In the genomic region with DNA sequence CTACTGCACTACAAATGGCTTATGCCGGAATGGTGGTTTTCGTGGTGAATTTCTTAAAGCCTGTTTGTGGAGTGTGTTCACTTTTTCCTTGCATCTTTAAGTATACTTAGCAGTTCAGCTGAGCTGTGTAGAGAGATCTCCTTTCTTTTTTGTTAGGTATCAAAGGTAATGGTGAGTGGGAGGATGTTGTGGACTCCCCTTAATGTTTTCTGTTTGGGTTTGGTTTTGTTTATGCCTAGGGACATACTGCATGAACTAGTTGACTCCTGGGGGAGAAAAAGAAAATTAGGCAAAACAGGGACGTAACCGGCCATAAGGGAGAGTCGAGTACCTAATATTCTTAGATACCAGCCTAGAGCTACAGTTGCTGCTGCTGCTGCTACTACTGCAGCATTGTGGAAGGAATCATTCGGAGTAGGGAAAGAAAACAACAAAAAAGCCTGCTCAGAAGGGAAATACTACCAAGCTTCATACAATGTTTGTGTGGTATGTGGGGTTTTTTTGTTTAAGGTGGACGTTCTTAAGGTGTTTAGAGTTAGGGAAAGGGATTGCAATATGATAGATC, we compare ENCODE assay signal across 8 mouse cellular contexts. TPM values are rescaled to one million over a fixed set of nuclear protein-coding genes. Genes with fewer than 3 reads are reported as not detected.
DNase-seq lines count a peak whose midpoint lies in the region; ATAC-seq lines count a peak whose summit lies in the region.

No protein-coding gene starts in this region.

- no peaks in the 10 kb centered on the region for H3K36me3 ChIP-seq in kidney, embryonic 15.5 days
- H3K36me3 ChIP-seq in hindbrain, embryonic 10.5 days = no peaks in the 10 kb centered on the region
- H3K36me3 ChIP-seq in midbrain, embryonic 13.5 days = no peaks in the 10 kb centered on the region

- H3K9ac ChIP-seq in kidney, embryonic 15.5 days = peak overlapping the region; percentile 93
- peak overlapping the region; percentile 98 for H3K9ac ChIP-seq in midbrain, embryonic 13.5 days (replicated peaks)

- no peaks in the 10 kb centered on the region for H3K27me3 ChIP-seq in kidney, embryonic 15.5 days
- no peaks in the 10 kb centered on the region for H3K27me3 ChIP-seq in hindbrain, embryonic 10.5 days (ENCODE audit: insufficient read depth, poor library complexity, severe bottlenecking)
- no peaks in the 10 kb centered on the region for H3K27me3 ChIP-seq in midbrain, embryonic 13.5 days

- peak overlapping the region; percentile 76 for H3K4me3 ChIP-seq in kidney, embryonic 15.5 days (replicated peaks)
- peak overlapping the region; percentile 94 for H3K4me3 ChIP-seq in hindbrain, embryonic 10.5 days
- H3K4me3 ChIP-seq in midbrain, embryonic 13.5 days (replicated peaks) = peak overlapping the region; percentile 99

- ATAC-seq in kidney, embryonic 15.5 days (replicated peaks; ENCODE audit: low FRiP score) = no peak
- ATAC-seq in midbrain, embryonic 13.5 days = no peak

- peak overlapping the region; percentile 83 for H3K4me2 ChIP-seq in kidney, embryonic 15.5 days
- H3K4me2 ChIP-seq in midbrain, embryonic 13.5 days (replicated peaks) = peak overlapping the region; percentile 80

- no peaks in the 10 kb centered on the region for H3K9me3 ChIP-seq in kidney, embryonic 15.5 days (replicated peaks)
- H3K9me3 ChIP-seq in hindbrain, embryonic 10.5 days = no peaks in the 10 kb centered on the region
- H3K9me3 ChIP-seq in midbrain, embryonic 13.5 days = no peaks in the 10 kb centered on the region

- peak overlapping the region; percentile 99 for H3K27ac ChIP-seq in kidney, embryonic 15.5 days
- H3K27ac ChIP-seq in hindbrain, embryonic 10.5 days = peak overlapping the region; percentile 98
- H3K27ac ChIP-seq in midbrain, embryonic 13.5 days = peak overlapping the region; percentile 100

- H3K4me1 ChIP-seq in kidney, embryonic 15.5 days = peaks cover 16% of the 10 kb centered on the region
- H3K4me1 ChIP-seq in hindbrain, embryonic 10.5 days (replicated peaks) = peaks cover 31% of the 10 kb centered on the region
- H3K4me1 ChIP-seq in midbrain, embryonic 13.5 days (replicated peaks) = peaks cover 32% of the 10 kb centered on the region

- 6% methylated on average over 7 of the region's 7 CpGs for WGBS in kidney, embryonic 15.5 days
- WGBS in hindbrain, embryonic 10.5 days = 11% methylated on average over 7 of the region's 7 CpGs
- WGBS in midbrain, embryonic 13.5 days = 4% methylated on average over 7 of the region's 7 CpGs

- DNase-seq in kidney, postnatal 10 days = no peak
- peak; percentile 30 for DNase-seq in T-cell, adult 2 months (ENCODE audit: low spot score)
- DNase-seq in hindbrain, embryonic 10.5 days (ENCODE audit: low spot score) = no peak
- DNase-seq in urinary bladder, adult 18-20 months (ENCODE audit: low spot score in 2 of 2) = no peak
- no peak for DNase-seq in layer of hippocampus, postnatal 25 days (ENCODE audit: extremely low spot score in 1 of 2, low spot score in 1 of 2)
- no peak for DNase-seq in adipocyte (ENCODE audit: low spot score)

RNA-seq across cellular contexts. Expression of gene Glcci1, which starts 1.5 kb away (rescaled TPM):
- 9.4 and 11.3 TPM in 2 replicates for polyA plus RNA-seq in kidney, embryonic 15.5 days (2015; fragmentation: Nextera tagmentation; extraction: Ambion mirVana)
- 9.3 and 9.5 TPM in 2 replicates for polyA plus RNA-seq in hindbrain, embryonic 10.5 days (2016; fragmentation: Nextera tagmentation; extraction: Ambion mirVana)
- polyA plus RNA-seq in midbrain, embryonic 13.5 days (2015; fragmentation: Nextera tagmentation; extraction: Ambion mirVana) = 10.5 and 14.6 TPM in 2 replicates
- 10 to 100 TPM; 64.7 to 74.9 TPM for total RNA-seq in layer of hippocampus, postnatal 25 days (2021)
